Mouse (Mus musculus) frontal cortex, postnatal 25 days (tissue): ENCODE data around the gene Myo5a.
"Not testable (repeated sequence)": the region's sequence is repeated elsewhere in the genome, so short reads cannot be mapped to it uniquely, and the experiment has no call there.

ENCODE experiments used
- DNase-seq, 2 experiments: peaks; one replicate each; pipeline ENCODE4 v3.0.0; 2022; ENCODE audit warnings: low spot score in 2 of 2

Myo5a gene

GRCm38 (mm10) chr9:75248359-75248758 is 177.5 kb downstream of the Myo5a start:
- DNase-seq = no peak

- no peak for DNase-seq
These were observed 178.1 kb downstream of the Myo5a start for GRCm38 (mm10) chr9:75248874-75249273.

- not testable (repeated sequence) for DNase-seq
These were observed 182.3 kb downstream of the Myo5a start for GRCm38 (mm10) chr9:75253158-75253557.

- no peak for DNase-seq
These were observed 183.0 kb downstream of the Myo5a start for GRCm38 (mm10) chr9:75253766-75254165.

- DNase-seq = no peak
These were observed 183.6 kb downstream of the Myo5a start for GRCm38 (mm10) chr9:75254196-75254955.

GRCm38 (mm10) chr9:75255820-75256545 is 185.2 kb downstream of the Myo5a start:
- no peak for DNase-seq

- no peak for DNase-seq
These were observed 188.0 kb downstream of the Myo5a start for GRCm38 (mm10) chr9:75258792-75259191.

- no peak for DNase-seq
These were observed 188.8 kb downstream of the Myo5a start for GRCm38 (mm10) chr9:75259656-75260055.

GRCm38 (mm10) chr9:75261332-75261872 is 190.6 kb downstream of the Myo5a start:
- no peak for DNase-seq

- DNase-seq = peak in 1 of 2 experiments; percentile 34
These were observed 191.5 kb downstream of the Myo5a start for GRCm38 (mm10) chr9:75262235-75262826.

GRCm38 (mm10) chr9:75264008-75264718 is 193.3 kb downstream of the Myo5a start:
- DNase-seq = no peak

GRCm38 (mm10) chr9:75267147-75267546 is 196.3 kb downstream of the Myo5a start:
- DNase-seq = no peak

GRCm38 (mm10) chr9:75270382-75270781 is 199.6 kb downstream of the Myo5a start:
- no peak for DNase-seq

- DNase-seq = no peak
These were observed 200.7 kb downstream of the Myo5a start for GRCm38 (mm10) chr9:75271539-75271938.
